Mouse (Mus musculus): ENCODE results near the gene Myo1e. TPM values are rescaled to one million over a fixed set of nuclear protein-coding genes. Genes with fewer than 3 reads are reported as not detected.
A peak's percentile ranks its signal among the peaks of the same experiment; 100 is the strongest.
"Not testable (repeated sequence)": the region's sequence is repeated elsewhere in the genome, so short reads cannot be mapped to it uniquely, and the experiment has no call there.

The Myo1e gene
- polyA plus RNA-seq, 1 experiment: 7.9 TPM

GRCm38 (mm10) chr9:70248826-70249225 lies 41.7 kb downstream of the Myo1e start:
- no peak for DNase-seq (ENCODE audit: extremely low spot score in 1 of 2, low spot score in 1 of 2)

DNA sequence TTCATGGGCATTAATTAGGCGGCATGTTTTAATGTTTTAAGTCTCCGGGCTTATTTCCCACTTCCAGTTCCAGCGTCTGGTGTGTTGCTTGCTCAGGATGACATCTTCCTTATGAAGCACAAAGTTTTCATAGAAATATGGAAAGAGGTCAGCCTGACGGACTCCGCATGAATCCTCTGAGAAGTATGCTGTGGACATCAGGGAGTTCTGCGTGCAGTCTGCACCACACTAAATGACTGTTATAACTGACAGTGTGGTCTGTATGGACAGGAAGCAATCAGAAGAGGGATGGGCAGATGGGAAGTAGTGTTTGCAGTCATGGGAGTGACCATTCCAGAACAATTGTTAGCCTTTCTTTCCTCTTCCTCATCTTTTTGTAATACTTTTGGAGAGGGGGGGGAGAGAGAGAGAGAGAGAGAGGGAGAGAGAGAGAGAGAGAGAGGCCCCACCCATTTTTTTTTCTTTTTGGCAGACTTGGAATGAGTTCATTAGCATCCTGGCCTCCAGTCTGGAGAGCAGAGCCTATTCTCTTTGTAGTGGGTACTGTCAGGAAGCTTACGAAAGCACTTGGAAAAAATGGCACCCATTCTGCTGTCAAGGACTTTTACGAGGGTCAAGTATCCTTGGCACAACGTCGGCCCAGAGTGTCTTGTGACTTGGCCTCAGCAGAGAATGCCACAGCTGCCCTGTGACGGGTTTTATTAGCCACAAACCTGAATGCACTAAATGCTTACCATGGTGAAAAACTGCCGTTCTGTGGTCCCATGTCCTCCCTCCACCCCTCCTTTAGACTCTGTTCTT lies 42.9 kb downstream of the Myo1e start:
- no peak for DNase-seq (ENCODE audit: extremely low spot score in 1 of 2, low spot score in 1 of 2)

GRCm38 (mm10) chr9:70251441-70251985 lies 44.4 kb downstream of the Myo1e start:
- DNase-seq (ENCODE audit: extremely low spot score in 1 of 2, low spot score in 1 of 2): no peak

- no peak for DNase-seq (ENCODE audit: extremely low spot score in 1 of 2, low spot score in 1 of 2)
These were observed 45.9 kb downstream of the Myo1e start for GRCm38 (mm10) chr9:70253016-70253415.

- DNase-seq (ENCODE audit: extremely low spot score in 1 of 2, low spot score in 1 of 2): no peak
These were observed 47.9 kb downstream of the Myo1e start for GRCm38 (mm10) chr9:70255005-70255404.

- DNase-seq (ENCODE audit: extremely low spot score in 1 of 2, low spot score in 1 of 2): not testable (repeated sequence)
These were observed 48.9 kb downstream of the Myo1e start for GRCm38 (mm10) chr9:70256027-70256426.

GRCm38 (mm10) chr9:70257289-70258101 lies 50.3 kb downstream of the Myo1e start:
- DNase-seq (ENCODE audit: extremely low spot score in 1 of 2, low spot score in 1 of 2): no peak

DNA sequence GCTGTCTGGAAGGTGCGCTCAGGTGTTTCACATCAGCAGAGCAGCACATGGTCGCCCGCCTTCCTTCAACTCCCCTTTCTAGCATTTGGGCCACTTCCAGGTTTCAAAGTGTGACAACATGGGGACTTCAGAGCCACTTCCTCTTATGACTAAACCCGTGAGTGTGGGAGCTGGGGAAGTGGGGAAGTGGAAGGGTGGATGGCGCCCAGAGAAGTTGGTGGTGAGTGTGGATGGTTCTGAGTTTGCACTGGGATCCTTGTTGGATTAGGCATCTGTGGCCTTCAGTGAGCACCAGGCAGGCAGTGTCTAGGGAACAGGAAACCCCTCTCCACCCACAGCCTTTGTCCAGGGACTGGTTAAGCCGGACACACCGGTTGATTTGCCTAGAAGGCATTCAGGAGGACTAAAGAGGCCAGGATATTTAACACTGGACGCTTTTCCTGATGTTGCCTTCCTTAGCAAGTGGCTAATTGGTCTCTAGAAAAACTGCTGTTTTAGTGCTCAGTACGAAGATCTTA lies 53.2 kb downstream of the Myo1e start:
- DNase-seq (ENCODE audit: extremely low spot score in 1 of 2, low spot score in 1 of 2): no peak

- peak in 1 of 2 experiments; percentile 36 for DNase-seq (ENCODE audit: extremely low spot score in 1 of 2, low spot score in 1 of 2)
These were observed 54.5 kb downstream of the Myo1e start for GRCm38 (mm10) chr9:70261646-70262045.

GRCm38 (mm10) chr9:70263134-70263533 lies 56.0 kb downstream of the Myo1e start:
- DNase-seq (ENCODE audit: extremely low spot score in 1 of 2, low spot score in 1 of 2): no peak

DNA sequence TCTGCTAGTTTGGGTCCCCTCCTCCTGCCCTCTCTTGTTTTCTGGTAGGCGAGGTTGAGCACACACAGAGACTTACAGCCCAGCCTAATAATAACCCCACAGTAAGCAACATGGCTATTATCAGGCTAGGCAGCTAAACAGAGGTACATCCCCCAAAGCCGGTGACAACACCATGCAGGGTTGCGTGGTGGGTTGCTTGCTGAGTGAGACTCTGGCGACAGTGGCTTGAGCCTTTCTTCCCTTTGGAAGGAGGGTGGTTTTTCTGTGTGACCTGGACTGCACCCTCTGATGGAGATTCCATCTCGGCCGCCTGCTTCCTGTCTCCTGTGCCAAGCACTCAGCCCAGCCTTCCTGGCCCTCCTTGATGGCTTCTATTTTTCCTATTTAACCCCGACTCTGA lies 56.6 kb downstream of the Myo1e start:
- DNase-seq (ENCODE audit: extremely low spot score in 1 of 2, low spot score in 1 of 2): no peak

DNA sequence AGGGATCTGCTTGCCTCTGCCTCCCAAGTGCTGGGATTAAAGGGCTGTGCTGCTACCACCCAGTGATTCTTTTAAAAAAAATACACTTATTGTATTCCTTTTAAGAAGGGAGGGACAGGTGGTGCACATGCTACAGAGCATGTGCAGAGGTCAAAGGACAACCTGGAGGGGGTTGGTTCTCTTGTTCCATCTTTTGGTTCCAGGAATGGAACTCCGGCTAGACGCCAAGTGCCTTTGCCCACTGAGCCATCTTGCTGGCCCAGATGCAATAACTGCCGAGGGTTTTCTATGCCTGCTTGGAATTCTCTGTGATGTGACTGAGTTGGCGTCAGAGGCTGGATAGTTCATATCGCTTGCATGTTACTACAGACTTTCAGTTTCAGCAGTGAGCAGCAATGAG lies 58.4 kb downstream of the Myo1e start:
- no peak for DNase-seq (ENCODE audit: extremely low spot score in 1 of 2, low spot score in 1 of 2)

DNA sequence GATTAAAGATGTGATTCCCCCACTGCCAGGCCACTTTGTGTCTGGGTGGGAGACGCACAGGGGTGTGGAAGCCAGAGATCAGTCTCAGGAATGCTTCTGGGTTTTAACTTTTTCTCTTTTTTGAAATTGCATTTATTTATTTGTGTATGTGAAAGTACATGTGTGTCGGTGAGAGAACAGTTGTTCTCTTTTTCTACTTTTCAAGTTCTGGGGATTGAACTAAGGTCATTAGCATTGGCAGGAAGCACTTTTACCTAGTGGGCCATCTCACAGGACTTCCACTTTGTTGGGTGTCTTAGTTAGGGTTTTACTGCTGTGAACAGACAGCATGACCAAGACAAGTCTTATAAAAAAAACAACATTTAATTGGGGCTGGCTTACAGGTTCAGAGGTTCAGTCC lies 59.0 kb downstream of the Myo1e start:
- no peak for DNase-seq (ENCODE audit: extremely low spot score in 1 of 2, low spot score in 1 of 2)

DNA sequence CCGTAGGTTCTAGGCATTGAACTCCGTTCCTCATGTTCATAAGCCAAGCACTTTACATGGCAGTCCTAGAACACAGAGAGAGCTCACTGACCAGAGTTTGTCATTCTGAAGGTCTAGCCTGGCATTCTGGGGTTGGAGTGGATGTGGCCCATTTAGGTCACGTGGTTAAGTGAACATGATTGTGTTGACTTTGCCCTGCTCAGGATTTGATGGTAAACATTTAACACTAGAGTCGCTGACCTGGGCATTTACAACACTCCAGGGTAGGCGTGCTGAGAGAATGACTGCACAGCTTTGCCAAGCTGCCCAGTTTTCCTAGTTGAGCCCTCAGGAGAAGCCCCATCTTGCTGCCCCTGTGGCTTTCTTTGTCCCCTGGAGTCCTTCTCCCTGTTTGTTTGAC lies 60.0 kb downstream of the Myo1e start:
- DNase-seq (ENCODE audit: extremely low spot score in 1 of 2, low spot score in 1 of 2): no peak

DNA sequence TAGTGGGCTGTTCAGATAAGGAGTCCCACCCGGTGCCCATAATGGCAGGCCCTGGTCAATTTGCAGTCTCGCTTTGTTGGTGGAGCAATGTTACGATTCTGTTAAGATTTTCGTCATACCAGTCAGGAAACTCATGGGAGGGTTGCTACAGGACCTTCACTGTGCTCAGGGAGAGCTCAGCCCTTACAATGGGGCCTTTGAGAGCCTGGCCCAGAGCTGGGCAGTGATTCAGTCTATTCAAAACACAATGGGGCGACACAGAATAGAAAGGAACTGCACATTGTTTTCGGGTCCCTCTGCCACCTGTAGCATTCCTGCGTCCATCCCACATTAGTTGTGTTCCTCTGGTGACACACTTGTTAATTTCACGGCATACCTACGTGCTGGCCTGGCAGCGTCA lies 62.2 kb downstream of the Myo1e start:
- no peak for DNase-seq (ENCODE audit: extremely low spot score in 1 of 2, low spot score in 1 of 2)

DNA sequence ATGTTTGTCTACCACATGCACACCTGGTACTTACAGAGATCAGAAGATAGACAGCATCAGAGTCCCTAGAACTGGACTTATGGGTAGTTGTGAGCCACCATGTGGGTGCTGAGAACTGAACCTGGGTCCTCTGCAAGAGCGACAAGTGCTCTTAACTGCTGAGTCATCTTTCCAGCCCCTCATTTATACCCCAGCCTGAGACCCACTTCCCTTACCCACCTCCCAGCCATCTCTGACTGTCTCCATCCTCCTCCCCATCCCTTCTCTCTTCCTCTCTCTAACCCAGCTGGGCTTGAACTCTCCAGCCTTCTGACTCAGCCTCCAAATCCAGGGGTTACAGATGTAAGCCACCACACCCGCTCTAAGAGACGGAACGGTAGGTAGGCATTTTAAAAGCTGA lies 63.3 kb downstream of the Myo1e start:
- DNase-seq (ENCODE audit: extremely low spot score in 1 of 2, low spot score in 1 of 2): no peak

GRCm38 (mm10) chr9:70271137-70271536 lies 64.0 kb downstream of the Myo1e start:
- DNase-seq (ENCODE audit: extremely low spot score in 1 of 2, low spot score in 1 of 2): no peak

DNA sequence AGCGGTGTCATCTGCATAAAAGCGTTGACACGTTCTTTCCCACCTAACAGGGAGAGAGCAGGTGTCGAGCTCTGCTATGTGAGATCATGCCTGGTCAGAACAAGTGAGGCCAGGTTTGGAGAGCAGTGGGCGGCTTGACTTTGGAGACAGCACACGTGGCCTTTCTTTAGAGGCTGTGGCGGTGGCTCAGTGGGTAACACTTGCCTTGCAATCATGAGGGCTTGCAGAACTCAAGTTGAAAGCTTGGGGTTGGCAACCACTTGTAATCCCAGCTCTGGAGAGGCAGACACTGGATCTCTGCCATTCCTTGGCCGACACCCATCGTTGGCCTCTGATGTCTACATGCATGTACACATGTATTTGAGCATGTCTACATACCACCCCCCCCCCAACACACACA lies 64.5 kb downstream of the Myo1e start:
- no peak for DNase-seq (ENCODE audit: extremely low spot score in 1 of 2, low spot score in 1 of 2)

GRCm38 (mm10) chr9:70274071-70274470 lies 66.9 kb downstream of the Myo1e start:
- DNase-seq (ENCODE audit: extremely low spot score in 1 of 2, low spot score in 1 of 2): no peak

DNA sequence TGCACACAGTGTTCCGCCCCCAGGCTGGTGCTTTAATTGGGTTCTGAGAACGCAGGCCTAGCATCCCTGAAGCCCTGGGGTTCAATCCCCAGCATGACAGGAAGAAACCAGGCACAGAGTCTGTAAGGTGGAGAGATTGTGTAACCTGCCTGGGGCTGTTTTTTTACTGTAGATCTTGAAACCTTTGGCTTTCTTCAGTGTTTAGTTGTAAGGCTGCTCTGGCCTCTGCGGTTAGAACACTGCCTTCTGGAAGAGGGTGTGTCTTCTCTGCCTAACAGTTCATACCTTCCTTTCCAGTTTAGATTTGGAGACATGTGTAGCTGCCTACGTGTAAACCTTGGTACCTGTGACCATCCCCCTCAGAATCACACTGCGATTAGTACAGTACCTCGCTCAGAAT lies 67.3 kb downstream of the Myo1e start:
- no peak for DNase-seq (ENCODE audit: extremely low spot score in 1 of 2, low spot score in 1 of 2)

GRCm38 (mm10) chr9:70274887-70275555 lies 67.9 kb downstream of the Myo1e start:
- no peak for DNase-seq (ENCODE audit: extremely low spot score in 1 of 2, low spot score in 1 of 2)

Measured in frontal cortex, adult 2 months (tissue).